ENCODE assay signal across 8 mouse cellular contexts in genomic region chr5:24452030-24452690, GRCm38 (mm10). TPM values are rescaled to one million over a fixed set of nuclear protein-coding genes. Genes with fewer than 3 reads are reported as not detected.
DNase-seq lines count a peak whose midpoint lies in the region; ATAC-seq and TF ChIP-seq lines count a peak whose summit lies in the region.

TSS of gene Agap3 (plus strand) at chr5:24452177.

- peaks cover 51% of the 10 kb centered on the region for H3K4me1 ChIP-seq in forebrain, embryonic 16.5 days (replicated peaks; ENCODE audit: control insufficient read depth, insufficient read depth, low read length)
- peaks cover 41% of the 10 kb centered on the region for H3K4me1 ChIP-seq in midbrain, embryonic 11.5 days (ENCODE audit: control insufficient read depth, insufficient read depth, low read length)

- H3K27ac ChIP-seq in left cerebral cortex, adult 2 months = peak within 1 kb of the TSS; percentile 95
- H3K27ac ChIP-seq in forebrain, embryonic 16.5 days (ENCODE audit: low read length) = peak within 1 kb of the TSS; percentile 92
- H3K27ac ChIP-seq in midbrain, embryonic 11.5 days (ENCODE audit: low read depth, low read length) = peak within 1 kb of the TSS; percentile 85

- peak; percentile 2 for ATAC-seq in forebrain, embryonic 16.5 days
- ATAC-seq in hematopoietic stem cell, adult 5-6 weeks (replicated peaks in 1 of 2; ENCODE audit: insufficient read depth in 1 of 2, low FRiP score in 2 of 2, low TSS enrichment in 1 of 2, low read depth in 1 of 2, poor library complexity in 2 of 2, severe bottlenecking in 2 of 2) = no peak
- peak; percentile 3; the same call in 1 of the 2 replicates for ATAC-seq in midbrain, embryonic 11.5 days (ENCODE audit: low FRiP score)

- peak in 1 of 2 experiments; percentile 37 for DNase-seq in left cerebral cortex, adult 2 months (ENCODE audit: extremely low spot score in 1 of 2, low spot score in 2 of 2)
- DNase-seq in left cerebral cortex, adult 11 months (ENCODE audit: low spot score) = no peak
- DNase-seq in c-Kit-negative CD71-positive TER-119-positive erythroid progenitor cells, embryonic 14.5 days (ENCODE audit: low read depth, low spot score) = peak; percentile 58
- DNase-seq in left cerebral cortex, postnatal 4 days = no peak
- peak; percentile 94 for DNase-seq in midbrain, embryonic 11.5 days (ENCODE audit: low spot score, missing footprints)
- peak; percentile 44 to 54 for DNase-seq in thymus, adult 18-20 months

- intact Hi-C loops in left cerebral cortex, adult 2 months (cut with DNase I) = loop anchor here (1.0 kb wide), 1 partner anchor 29 kb away; the partner anchor contains the start of genes Cdk5 and Slc4a2
- intact Hi-C loops in left cerebral cortex, postnatal 4 days (cut with DNase I) = no loop called here

- no peaks in the 10 kb centered on the region for H3K9me3 ChIP-seq in forebrain, embryonic 16.5 days (ENCODE audit: control insufficient read depth, low read length)
- H3K9me3 ChIP-seq in midbrain, embryonic 11.5 days (ENCODE audit: control insufficient read depth, low read length) = no peaks in the 10 kb centered on the region

- no peaks in the 10 kb centered on the region for H3K36me3 ChIP-seq in forebrain, embryonic 16.5 days (ENCODE audit: control insufficient read depth, insufficient read depth)
- H3K36me3 ChIP-seq in midbrain, embryonic 11.5 days (ENCODE audit: control insufficient read depth, insufficient read depth, low read length) = no peaks in the 10 kb centered on the region

- peak within 1 kb of the TSS; percentile 78 for H3K9ac ChIP-seq in forebrain, embryonic 16.5 days (replicated peaks; ENCODE audit: low read depth, low read length)
- peak within 1 kb of the TSS; percentile 97 for H3K9ac ChIP-seq in midbrain, embryonic 11.5 days (ENCODE audit: low read length)

- no peaks in the 10 kb centered on the region for H3K27me3 ChIP-seq in forebrain, embryonic 16.5 days (replicated peaks; ENCODE audit: control insufficient read depth, insufficient read depth, low read length)
- no peaks in the 10 kb centered on the region; the same call in 1 of the 2 replicates for H3K27me3 ChIP-seq in midbrain, embryonic 11.5 days (ENCODE audit: control insufficient read depth, insufficient read depth, low read length)

- peak within 1 kb of the TSS; percentile 99 for H3K4me2 ChIP-seq in forebrain, embryonic 16.5 days (ENCODE audit: low read length)
- peak within 1 kb of the TSS; percentile 93 for H3K4me2 ChIP-seq in midbrain, embryonic 11.5 days

- H3K4me3 ChIP-seq in left cerebral cortex, adult 2 months = peak within 1 kb of the TSS; percentile 81
- H3K4me3 ChIP-seq in forebrain, embryonic 16.5 days (replicated peaks; ENCODE audit: low read length) = peak within 1 kb of the TSS; percentile 62
- H3K4me3 ChIP-seq in midbrain, embryonic 11.5 days (ENCODE audit: low read depth, low read length) = peak within 1 kb of the TSS; percentile 98

- WGBS in forebrain, embryonic 16.5 days = under 1% methylated on average over 72 of the region's 85 CpGs
- WGBS in midbrain, embryonic 11.5 days = under 1% methylated on average over 40 of the region's 85 CpGs

- no peak for TF ChIP-seq CTCF in left cerebral cortex, adult 2 months (IDR thresholded peaks at IDR 0.05)

RNA-seq across cellular contexts. Expression of gene Agap3, which starts in this region (rescaled TPM):
- total RNA-seq in left cerebral cortex, adult 2 months (2021) = 100 to 1,000 TPM; 527 to 560 TPM
- 57.0 and 58.6 TPM in 2 replicates for polyA plus RNA-seq in forebrain, embryonic 16.5 days (2015; fragmentation: Nextera tagmentation; extraction: Ambion mirVana)
- 32.4 and 37.8 TPM in 2 replicates for total RNA-seq in hematopoietic stem cell, adult 5-6 weeks (2017)
- total RNA-seq in left cerebral cortex, postnatal 4 days (2021) = 100 to 1,000 TPM; 472 to 479 TPM
- polyA plus RNA-seq in midbrain, embryonic 11.5 days (2014; fragmentation: Nextera tagmentation; extraction: Ambion mirVana) = 43.1 and 57.0 TPM in 2 replicates

Comparison
In these comparisons a context has a peak if more than half of its experiments do, and no peak if none do; other contexts are left out.
1. RNA of gene Agap3 (total RNA-seq): 527 to 560 TPM in left cerebral cortex, adult 2 months and 472 to 479 TPM in left cerebral cortex, postnatal 4 days; 32.4 to 37.8 TPM in hematopoietic stem cell, adult 5-6 weeks; every median in the first group is over 10 times any median in the second.
2. DNase-seq: peak in c-Kit-negative CD71-positive TER-119-positive erythroid progenitor cells, embryonic 14.5 days (single experiment), midbrain, embryonic 11.5 days (single experiment) and thymus, adult 18-20 months (2 of 2); none in left cerebral cortex, adult 11 months (single experiment) and left cerebral cortex, postnatal 4 days (single experiment).
3. ATAC-seq: peak in forebrain, embryonic 16.5 days (single experiment) and midbrain, embryonic 11.5 days (single experiment); none in hematopoietic stem cell, adult 5-6 weeks (0 of 2).
4. Peak in every context shown above with its lines, with median percentiles within 50 percentile points of each other: H3K27ac ChIP-seq and H3K4me3 ChIP-seq.